Mouse (Mus musculus) olfactory bulb, adult 2 months (tissue): Measurements from ENCODE around the gene Clasrp. TPM values are rescaled to one million over a fixed set of nuclear protein-coding genes. Genes with fewer than 3 reads are reported as not detected.

Source experiments
- H3K27ac ChIP-seq: fragments of 200-500 bp; 2 replicates; pipeline ENCODE4 v1.5.1; 2012; ENCODE audit warnings: low read depth, low read length; ENCODE audit not compliant: insufficient read depth
- H3K4me1 ChIP-seq: fragments of 200-500 bp; 2 replicates; pipeline ENCODE4 v1.6.1; 2012; ENCODE audit warnings: low read length; ENCODE audit not compliant: control insufficient read depth, insufficient read depth
- H3K4me3 ChIP-seq: fragments of 200-500 bp; 2 replicates; pipeline ENCODE4 v1.5.1; 2012; ENCODE audit warnings: mild to moderate bottlenecking, low read depth, low read length, moderate library complexity; ENCODE audit not compliant: insufficient read depth
- CTCF ChIP-seq: fragments of 200-500 bp; IDR thresholded peaks from 2 replicates; pipeline ENCODE4 v1.5.1; 2012; ENCODE audit warnings: low read depth, mild to moderate bottlenecking, low read length, moderate library complexity; ENCODE audit not compliant: insufficient read depth
- POLR2A ChIP-seq: fragments of 200-500 bp; IDR thresholded peaks from 2 replicates; pipeline ENCODE4 v1.6.1; 2012; ENCODE audit warnings: mild to moderate bottlenecking, low read depth, low read length, moderate library complexity; ENCODE audit not compliant: insufficient read depth
- WGBS: fragments of 180-500 bp; shearing (Covaris S2); methylation state at CpG from one replicate; pipeline ENCODE4 v1.1.7; 2018; 5-methylcytosine and 5-hydroxymethylcytosine counted together
- polyA plus RNA-seq: library from polyadenylated mRNA; stranded (reverse); fragments of >200 nt; gene quantifications from 2 replicates; pipeline ENCODE4 v1.2.4, GENCODE M21; 2012; ENCODE audit warnings: low replicate concordance; ENCODE audit not compliant: missing spikeins, insufficient read depth, insufficient read length

The Clasrp gene
- polyA plus RNA-seq, 1 experiment = not detected

GRCm38 (mm10) chr7:19567426-19567825, 36.9 kb downstream of the Clasrp start:
- TF ChIP-seq CTCF (no peak), POLR2A (no peak)
- Histone ChIP-seq H3K4me3 (no peak overlapping the region), H3K27ac (no peak overlapping the region), H3K4me1 (0 out of 2 replicates have a peak, but pooled peaks cover 6% of the 10 kb centered on the region)
- WGBS = 91% methylated on average over 8 of the region's 8 CpGs

- no peak overlapping the region for H3K27ac ChIP-seq
- TF ChIP-seq CTCF (no peak), POLR2A (no peak)
- H3K4me1 ChIP-seq = peaks cover 6% of the 10 kb centered on the region
- WGBS = 98% methylated on average over 2 of the region's 2 CpGs
- H3K4me3 ChIP-seq = no peak overlapping the region
Measured at GRCm38 (mm10) chr7:19565803-19566202, 38.5 kb downstream of the Clasrp start.

GRCm38 (mm10) chr7:19564455-19564854, 39.8 kb downstream of the Clasrp start:
- Histone ChIP-seq H3K4me1 (peaks cover 16% of the 10 kb centered on the region), H3K4me3 (no peak overlapping the region), H3K27ac (no peak overlapping the region)
- peak; percentile 14; the same call in 1 of the 2 replicates for TF ChIP-seq POLR2A
- no peak for TF ChIP-seq CTCF
- WGBS = 94% methylated on average over 4 of the region's 4 CpGs

- Histone ChIP-seq H3K4me3 (no peak overlapping the region), H3K4me1 (peaks cover 21% of the 10 kb centered on the region), H3K27ac (no peak overlapping the region)
- WGBS = 93% methylated on average over 3 of the region's 3 CpGs
- no peak for TF ChIP-seq CTCF
- no peak for TF ChIP-seq POLR2A
Measured at GRCm38 (mm10) chr7:19563884-19564283, 40.4 kb downstream of the Clasrp start.

GRCm38 (mm10) chr7:19562643-19563410, 41.5 kb downstream of the Clasrp start, which contains the start of gene Ppp1r37:
Gene Ppp1r37 (minus strand): TSS chr7:19563076.
- Histone ChIP-seq H3K4me1 (peaks cover 31% of the 10 kb centered on the region), H3K27ac (peak within 1 kb of the TSS; percentile 95), H3K4me3 (peak within 1 kb of the TSS; percentile 80)
- no peak for TF ChIP-seq CTCF
- TF ChIP-seq POLR2A = no peak
- under 1% methylated on average over 19 of the region's 19 CpGs for WGBS

- Histone ChIP-seq H3K4me1 (peaks cover 40% of the 10 kb centered on the region), H3K27ac (peak overlapping the region; percentile 95), H3K4me3 (peak overlapping the region; percentile 80)
- under 1% methylated on average over 102 of the region's 102 CpGs for WGBS
- TF ChIP-seq CTCF = 0 out of 2 replicates have a peak, but pooled peaks have one; percentile 7
- TF ChIP-seq POLR2A = peak; percentile 61
Measured at GRCm38 (mm10) chr7:19561765-19562642, 42.3 kb downstream of the Clasrp start.

- peaks cover 43% of the 10 kb centered on the region for H3K4me1 ChIP-seq
- H3K4me3 ChIP-seq = peak overlapping the region; percentile 80
- under 1% methylated on average over 11 of the region's 11 CpGs for WGBS
- H3K27ac ChIP-seq = 0 out of 2 replicates have a peak overlapping the region, but pooled peaks have one; percentile 95
- no peak for TF ChIP-seq CTCF
- TF ChIP-seq POLR2A = no peak
Measured at GRCm38 (mm10) chr7:19561431-19561764, 42.9 kb downstream of the Clasrp start.

- WGBS = 2% methylated on average over 11 of the region's 11 CpGs
- peaks cover 45% of the 10 kb centered on the region for H3K4me1 ChIP-seq
- H3K27ac ChIP-seq = no peak overlapping the region
- H3K4me3 ChIP-seq = peak overlapping the region; percentile 80
- no peak for TF ChIP-seq CTCF
- no peak for TF ChIP-seq POLR2A
Measured at GRCm38 (mm10) chr7:19560491-19561260, 43.6 kb downstream of the Clasrp start.
